Mouse (Mus musculus) thymus, adult 2 months (tissue): ENCODE results near the gene Zfp771.

Source experiments
- CTCF ChIP-seq: fragments of 200-500 bp; IDR thresholded peaks from 2 replicates; pipeline ENCODE4 v1.5.1; 2012; ENCODE audit warnings: mild to moderate bottlenecking, control low read depth, low read length, moderate library complexity, borderline replicate concordance; ENCODE audit not compliant: control insufficient read depth, poor library complexity, insufficient read depth; ENCODE audit errors: extremely low read depth
- POLR2A ChIP-seq: fragments of 200-500 bp; IDR thresholded peaks from 2 replicates; pipeline ENCODE4 v1.6.1; 2012; ENCODE audit warnings: mild to moderate bottlenecking, low read length, control low read depth, moderate library complexity; ENCODE audit not compliant: control insufficient read depth, poor library complexity, insufficient read depth; ENCODE audit errors: extremely low read depth

DNA sequence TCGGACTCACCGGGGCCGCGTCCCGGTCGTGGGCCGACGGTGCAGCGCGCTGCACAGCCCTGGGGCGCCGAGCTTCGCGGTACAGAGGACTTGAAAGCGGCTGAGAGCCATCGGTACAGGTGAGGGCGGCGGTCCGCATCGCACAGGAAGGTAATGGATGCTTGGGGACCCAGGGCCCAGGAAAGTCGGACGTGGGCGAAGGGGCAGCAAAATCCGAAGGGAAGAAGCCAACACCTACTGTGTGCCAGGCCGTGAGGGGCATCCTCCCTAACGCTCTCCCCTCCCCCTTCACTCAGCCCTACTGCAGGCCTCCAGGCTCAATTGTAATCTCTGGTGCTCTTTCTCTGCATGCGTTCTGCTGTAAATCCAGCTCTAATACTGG is 10.7 kb upstream of the Zfp771 start:
- no peak for TF ChIP-seq POLR2A
- no peak for TF ChIP-seq CTCF
